Mouse (Mus musculus) retina, postnatal 1 day (tissue): ENCODE data around the gene Dmkn.

Experiments used
- DNase-seq: peaks from one replicate; pipeline ENCODE4 v3.0.0-alpha.2; 2012

The Dmkn gene

DNA sequence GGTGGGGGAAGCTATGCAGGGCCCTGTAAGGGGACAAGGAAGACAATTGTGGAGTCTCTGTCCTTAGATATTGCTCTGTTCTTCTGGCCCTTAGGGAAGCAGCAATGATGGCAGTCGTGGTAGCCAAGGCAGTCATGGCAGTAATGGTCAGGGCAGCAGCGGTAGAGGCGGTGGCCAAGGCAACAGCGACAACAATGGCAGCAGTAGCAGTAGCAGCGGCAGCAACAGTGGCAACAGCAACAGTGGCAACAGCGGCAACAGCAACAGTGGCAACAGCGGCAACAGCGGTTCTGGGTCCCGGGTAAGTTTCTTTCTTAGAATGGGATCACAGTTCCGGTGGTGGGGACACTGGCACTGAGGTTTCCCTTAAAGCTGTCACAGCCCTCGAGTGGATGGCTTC, 1.6 kb downstream of the Dmkn start:
- peak; percentile 44 for DNase-seq

DNA sequence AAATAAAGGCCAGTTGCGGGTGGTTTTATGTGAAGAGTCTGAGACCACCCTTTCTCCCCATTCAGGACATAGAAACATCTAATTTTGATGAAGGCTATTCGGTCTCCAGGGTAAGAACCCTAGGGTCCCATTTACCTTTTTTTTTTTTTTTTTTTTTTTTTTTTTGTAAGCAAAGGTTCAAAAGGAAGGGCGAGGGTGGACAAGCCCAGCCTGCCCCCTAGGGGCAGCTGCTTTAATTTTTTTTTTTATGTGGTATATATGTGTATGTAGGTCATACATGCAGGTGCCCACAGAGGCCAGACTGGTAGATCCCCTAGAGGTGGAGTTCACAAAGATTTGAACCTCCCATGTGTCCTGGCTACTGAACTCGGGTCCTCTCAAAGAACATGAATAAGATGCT, 2.9 kb downstream of the Dmkn start:
- DNase-seq, result no peak

DNA sequence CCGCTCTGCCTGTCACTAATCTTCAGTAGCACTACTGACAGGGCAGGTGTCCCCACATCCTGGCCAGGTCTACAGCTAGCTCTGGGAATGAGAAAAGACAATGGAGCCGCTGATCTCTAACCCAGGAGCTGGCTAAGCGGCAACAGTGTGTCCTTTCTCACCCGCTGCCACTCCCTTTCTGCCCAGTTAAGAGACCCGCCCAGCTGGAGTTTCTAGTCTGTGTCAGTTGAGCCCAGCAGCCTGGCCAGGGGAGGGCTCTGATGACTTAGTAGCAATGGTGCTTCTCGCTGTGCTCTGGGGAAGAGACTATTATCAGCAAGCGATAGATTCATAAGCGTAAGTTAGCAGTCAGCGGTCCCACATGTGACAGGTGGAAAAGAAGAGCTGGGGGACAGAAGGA, 5.7 kb downstream of the Dmkn start:
- DNase-seq, result no peak

DNA sequence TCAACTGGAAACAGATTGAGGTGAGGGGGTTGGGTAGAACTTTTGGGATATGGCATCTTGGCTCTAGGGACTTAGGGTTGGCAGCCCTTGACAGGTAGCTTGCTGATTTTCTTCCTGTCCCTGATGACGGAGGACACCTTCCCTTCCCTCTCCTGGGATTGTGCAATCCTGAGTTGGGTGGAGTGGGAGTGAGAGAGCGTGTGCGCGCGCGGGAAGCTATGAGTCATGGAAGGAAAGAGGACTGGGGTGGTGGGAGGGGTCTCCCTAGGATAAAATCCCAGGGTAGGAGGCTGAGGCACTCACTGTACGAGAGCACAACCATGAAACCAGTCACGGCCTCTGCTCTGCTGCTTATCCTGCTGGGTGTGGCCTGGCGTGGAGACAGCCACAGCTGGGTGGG, 12.5 kb downstream of the Dmkn start:
- DNase-seq, result no peak

DNA sequence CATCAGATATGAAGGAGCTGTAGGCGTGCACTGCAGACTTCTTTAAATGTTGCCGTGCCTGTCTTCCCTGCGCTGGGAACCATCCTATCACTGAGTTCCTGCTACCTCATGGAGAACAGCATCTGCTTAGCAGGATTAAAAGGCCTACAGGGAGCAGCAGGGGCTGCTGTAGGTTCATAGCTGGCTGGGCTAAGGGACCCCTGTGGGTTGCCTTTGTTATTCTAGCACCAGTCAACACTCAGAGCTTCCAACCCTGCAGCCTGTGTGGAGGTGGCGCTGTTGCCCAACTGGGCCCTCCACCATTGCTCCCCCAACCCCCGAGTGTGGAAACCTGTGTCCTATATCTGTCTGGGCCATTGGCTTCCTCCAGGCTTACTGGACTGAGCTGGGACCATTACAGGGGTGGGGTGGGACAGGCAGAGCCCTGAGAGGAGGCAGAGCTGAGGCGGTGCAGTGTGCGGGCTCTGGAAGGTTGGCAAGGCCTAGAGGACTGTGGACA, 13.6 kb downstream of the Dmkn start:
- DNase-seq, result peak; percentile 16

DNA sequence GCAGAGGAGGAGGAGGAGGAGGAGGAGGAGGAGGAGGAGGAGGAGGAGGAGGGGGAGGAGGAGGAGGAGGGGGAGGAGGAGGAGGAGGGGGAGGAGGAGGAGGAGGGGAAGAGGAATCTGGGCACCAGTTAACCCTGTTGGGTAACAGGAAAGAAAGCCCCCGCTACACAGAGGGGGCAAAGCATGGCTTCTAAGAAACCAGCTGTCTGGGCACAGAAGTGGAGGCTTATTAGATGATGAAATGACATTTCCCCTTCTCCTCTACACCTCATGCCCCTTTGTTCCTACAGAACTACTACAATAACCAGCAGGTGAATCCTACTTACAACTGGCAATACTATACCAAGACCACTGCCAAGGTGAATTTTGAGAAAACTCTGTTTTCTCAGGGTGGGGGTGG, 14.4 kb downstream of the Dmkn start:
- DNase-seq, result no peak

DNA sequence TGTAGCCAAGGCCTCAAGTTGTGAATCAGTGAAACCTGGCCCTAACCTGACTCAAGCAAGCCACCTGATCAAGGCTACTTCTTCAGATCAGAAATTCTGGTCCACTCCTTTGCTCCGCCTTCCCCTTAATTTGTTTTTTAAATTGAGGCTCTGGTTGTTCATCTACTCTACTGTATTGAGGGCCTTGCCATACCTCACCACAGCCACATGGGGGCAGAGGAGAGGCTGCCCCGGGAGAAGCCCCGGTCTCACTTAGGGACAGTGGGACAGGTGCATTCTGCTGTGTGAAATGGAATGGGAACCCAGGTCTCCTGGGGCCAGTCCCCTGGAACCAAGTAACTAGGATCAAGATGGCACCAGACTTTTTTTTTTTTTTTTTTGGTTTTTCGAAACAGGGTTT, 18.2 kb downstream of the Dmkn start:
- DNase-seq, result no peak

DNA sequence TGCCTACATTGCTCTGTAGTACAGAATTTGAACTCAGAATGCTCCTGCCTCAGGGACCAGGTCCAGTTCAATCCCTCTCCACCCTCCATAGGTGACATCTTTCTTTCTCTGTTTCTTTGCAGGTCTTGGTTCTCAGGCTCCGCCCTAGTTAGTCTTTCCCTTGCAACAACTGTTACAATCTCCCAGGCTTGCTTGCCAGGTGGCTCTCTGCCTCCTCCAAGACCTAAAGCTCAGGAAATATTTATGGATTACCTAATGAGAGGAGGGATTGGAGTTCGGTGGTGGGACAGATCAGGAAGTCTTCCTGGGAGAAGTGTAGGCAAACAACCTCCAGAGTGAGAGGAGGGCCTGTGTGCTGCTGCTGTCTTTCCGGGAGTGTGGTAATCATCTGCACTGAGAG, 19.1 kb downstream of the Dmkn start:
- DNase-seq, result no peak

DNA sequence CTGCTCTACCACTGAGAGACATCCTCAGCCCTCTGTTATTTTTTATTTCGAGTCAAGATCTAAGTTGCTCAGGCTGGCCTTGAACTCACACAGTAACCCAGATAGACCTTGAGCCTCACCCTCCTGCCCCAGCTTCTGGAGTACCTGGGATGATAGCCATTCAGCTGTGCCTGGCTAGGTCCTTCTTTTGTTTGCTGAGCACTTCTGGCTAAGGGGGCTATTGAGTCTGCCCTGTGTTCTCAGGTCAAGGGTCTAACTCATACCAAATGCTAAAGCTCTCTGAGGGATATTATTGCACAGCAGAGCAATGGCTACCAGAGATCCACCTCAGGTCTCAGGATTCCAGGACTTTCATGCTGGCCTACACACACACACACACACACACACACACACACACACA, 21.6 kb downstream of the Dmkn start:
- no peak for DNase-seq

DNA sequence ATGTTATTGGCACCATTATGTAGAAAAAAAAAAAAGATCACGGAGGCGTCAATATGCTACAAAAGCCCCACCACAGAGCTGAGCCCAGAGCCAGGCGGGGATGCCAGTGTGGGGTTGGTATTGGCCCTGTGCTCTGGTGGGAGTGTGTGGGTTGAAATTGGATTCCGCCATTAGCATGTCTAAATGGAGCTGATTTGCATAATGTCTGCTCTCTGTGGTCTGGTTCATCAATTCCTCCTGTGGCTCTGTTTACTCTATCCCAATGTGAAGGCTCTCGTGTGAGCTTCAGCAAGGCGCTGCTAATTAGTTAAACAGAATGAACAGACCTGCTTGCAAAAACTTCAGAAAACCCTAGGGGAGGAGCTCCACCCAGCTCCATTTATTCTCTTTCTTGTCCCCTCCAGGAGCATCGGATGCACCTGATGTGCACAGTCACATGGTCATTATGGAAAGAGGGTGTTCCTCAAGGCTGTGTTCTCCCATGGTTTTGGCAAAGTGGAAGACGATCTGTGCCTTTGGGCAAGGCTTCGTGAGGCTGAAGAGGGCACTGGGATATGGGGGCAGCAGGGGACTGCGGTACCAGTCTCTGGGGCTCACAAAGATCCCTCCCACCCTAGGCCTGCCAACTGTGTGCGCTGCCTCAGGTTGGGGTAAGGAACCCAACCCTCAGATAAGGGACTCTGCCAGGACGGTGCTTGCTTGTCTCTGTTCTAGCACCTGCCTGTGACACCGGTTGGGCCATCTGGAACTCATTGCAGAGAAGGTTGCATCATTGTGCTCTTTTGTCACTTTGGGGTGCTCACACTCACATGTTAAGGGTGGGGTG, 22.4 kb downstream of the Dmkn start:
- no peak for DNase-seq

DNA sequence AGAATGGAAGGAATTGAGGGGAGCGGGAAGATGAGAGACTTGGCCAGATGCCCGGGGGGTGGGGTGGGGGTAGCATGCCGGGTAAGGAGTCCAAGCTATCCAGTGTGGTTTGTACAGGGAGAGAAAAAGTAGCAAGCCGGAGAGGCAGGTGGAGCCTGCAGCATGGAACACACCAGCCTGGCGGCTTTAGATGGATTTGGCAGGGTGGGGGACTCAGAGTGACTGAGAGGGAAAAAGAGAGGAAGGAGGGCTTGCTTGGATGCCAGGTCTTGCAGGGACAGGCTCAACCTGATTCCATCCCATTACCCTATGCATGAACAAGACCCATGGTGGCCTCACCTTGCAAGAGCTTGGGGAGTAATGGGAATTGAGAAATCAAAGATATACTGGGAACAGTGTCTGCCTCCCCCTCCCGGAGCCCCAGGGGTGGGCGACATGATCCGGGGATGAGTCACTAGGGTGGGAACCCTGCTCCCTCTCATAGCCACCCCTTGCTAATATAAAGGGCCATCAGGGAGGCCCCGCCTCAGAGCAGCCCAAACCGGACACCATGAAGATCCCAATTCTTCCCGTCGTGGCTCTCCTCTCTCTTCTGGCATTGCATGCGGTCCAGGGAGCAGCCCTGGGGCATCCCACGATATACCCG, 23.9 kb downstream of the Dmkn start, which contains the start of gene Krtdap:
TSS of gene Krtdap (plus strand) at position 520 of the 646 bp plus-strand sequence.
- no peak for DNase-seq

DNA sequence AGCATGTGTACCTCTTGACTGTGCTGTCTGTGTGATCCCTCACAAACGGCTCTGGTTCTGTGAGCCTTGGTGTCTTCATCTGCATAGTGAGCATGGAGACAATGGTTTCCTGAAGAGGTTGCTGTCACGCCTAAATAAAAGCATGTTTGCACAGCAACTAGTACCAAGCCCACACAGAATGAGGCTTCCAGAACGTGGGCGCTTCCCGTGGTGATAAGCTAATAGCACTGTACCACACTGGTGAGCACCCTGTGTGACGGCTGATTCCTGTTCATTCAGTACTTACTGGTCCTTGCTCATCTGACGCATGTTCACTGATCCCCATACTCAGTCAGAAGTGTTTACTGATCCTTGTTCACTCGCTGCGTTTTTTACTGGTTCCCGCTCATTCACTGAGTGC, 26.6 kb downstream of the Dmkn start:
- DNase-seq, result no peak

DNA sequence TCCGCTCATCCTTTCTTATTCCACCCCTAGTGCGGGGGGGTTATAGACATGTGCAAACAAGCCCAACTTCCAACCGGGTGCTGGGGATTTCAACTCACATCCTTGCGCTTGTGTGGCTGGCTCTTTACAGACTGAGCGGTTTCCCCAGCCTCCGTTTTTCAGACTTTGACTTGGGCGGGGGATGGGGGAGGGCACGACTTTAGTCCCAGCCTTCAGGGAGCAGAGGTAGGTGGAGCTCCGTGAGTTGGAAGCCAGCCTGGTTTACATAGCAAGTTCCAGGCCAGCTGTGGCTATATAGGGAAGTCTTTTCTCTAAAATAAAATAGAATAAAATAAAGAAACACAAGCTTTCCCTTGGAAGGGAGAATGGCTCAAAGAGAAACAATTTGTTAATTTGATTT, 28.4 kb downstream of the Dmkn start:
- DNase-seq, result no peak

DNA sequence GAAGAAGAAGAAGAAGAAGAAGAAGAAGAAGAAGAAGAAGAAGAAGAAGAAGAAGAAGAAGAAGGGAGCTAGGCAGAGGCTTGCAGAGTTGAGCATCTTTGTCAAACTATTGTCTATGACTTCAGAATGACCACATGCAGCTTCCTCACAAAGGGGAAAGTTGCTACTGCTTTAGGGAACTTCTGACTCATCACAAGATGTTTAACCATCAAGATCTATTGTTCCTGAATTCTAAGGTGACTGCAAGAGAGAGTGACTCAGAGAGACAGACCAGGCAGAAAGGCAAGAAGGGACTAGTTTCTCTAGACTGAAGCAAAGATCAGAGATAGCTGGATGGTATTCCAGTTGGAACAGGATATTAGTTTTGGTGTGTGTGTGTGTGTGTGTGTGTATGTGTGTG, 31.4 kb downstream of the Dmkn start:
- no peak for DNase-seq

DNA sequence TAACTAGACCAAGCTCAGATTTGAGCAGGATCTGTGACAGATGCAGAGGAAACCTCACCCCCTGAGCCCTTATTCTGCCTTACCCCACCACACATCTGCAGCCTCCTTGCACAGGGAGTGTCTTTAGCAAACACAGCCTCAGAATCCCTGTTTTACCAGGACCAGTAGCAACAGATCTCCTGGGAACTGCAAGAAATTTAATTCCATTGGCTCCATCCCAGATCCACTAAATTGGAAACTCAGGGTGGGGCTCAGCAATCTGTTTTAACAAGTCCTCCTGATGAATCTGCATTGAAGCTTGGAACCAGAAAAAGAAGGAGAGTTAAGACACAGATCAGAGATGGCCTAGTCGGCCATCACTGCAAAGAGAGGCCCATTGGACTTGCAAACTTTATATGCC, 33.2 kb downstream of the Dmkn start:
- no peak for DNase-seq

DNA sequence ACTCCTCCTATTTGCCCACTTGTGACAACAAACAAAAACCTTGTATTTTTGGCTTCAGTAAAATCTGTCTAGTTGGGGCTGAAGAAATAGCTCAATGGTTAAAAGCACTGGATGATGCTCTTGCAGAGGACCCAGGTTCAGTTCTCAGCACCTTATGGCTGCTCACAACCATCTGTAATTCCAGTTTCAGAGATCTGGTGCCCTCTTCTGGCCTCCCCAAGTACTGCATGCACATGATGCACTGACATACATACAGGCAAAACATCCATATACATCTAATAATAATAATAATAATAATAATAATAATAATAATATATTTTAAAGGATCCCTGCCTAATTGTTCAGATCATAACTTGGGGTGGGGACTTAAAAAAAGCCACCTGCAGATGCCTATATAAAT, 37.1 kb downstream of the Dmkn start:
- no peak for DNase-seq

DNA sequence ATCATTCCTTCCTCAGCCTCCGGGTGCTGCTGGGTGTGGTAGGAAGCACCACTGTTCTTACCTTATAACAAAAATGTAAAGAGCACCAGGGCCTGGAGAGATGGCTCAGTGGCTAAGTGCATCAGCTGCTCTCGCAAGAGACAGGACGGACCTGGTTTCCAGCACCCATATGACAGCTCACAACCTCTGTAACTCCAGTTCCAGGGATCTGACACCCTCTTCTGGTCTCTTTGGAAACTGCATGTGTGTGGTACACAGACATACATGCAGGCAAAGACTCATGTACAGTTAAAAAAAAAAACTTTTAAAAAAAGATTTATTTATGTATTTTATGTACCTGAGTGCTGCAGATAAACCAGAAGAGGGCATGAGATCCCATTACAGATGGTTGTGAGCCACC, 39.7 kb downstream of the Dmkn start:
- DNase-seq, result no peak

DNA sequence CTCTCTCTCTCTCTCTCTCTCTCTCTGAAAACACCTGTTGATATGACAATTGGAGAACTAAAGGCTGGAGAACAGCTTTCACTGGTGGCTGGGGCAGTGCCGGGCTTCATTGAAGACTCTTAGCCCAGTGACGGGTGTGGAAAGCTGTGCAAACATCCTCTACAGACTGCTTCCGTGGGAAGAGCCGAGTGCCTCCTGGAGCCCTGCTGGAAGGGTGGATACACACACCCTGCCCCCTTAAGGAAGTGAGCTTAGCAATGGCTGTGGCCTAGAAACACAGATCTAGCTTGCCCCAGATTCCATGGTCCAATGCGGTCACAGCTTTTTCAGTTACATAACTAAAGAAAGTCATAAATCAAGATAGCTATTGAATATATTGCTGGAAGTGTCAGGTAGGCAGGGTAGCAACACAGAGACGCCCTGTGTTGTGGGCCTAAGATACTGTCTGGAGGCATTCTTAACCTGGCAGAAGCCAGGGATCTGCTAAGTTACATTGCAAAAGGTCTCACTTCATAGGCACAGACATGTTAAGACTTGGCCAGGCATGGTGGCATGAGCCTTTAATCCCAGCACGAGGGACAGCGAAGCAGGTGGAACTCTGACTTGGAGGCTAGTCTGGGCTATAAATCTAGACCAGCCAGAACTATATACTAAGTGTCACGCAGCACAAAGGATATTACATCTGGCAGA, 40.6 kb downstream of the Dmkn start:
- no peak for DNase-seq

DNA sequence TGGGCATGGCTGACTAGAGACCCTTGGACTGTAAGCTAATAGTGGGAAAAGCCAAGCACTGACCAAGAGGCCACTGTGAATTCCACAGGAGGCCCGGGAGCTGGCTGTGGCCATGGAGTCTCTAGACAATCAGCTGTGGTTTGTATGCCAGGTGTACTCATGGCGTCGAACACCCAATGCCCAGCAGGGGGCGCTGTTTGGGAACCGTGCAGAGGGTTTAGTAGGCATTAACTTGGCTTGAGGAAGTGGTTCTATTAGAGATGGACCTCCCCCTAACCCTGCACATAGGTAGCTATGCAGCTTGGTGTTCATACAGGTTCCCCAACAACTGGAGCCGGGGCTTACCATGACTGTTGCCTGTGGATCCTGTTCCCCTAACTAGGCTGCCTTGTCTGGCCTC, 42.4 kb downstream of the Dmkn start:
- DNase-seq, result peak; percentile 50

DNA sequence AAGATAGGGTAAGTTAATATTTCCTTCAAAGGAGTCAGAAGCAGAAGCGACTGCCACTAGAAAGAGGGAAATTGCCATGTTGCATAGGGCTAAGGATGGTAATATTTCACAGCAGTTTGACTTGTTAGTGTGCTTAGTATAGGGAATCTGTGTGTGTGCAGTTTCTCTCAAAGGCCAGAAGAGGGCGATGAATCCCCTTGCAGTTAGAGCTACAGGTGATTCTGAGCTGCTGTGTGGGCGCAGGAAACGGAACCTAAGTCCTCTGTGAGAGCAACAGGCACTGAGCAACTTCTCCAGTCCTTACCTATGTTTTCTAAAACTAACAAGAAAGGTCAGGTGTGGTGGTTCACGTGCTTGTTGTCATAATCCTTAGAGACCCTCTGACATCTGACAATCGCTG, 46.8 kb downstream of the Dmkn start:
- DNase-seq, result no peak

DNA sequence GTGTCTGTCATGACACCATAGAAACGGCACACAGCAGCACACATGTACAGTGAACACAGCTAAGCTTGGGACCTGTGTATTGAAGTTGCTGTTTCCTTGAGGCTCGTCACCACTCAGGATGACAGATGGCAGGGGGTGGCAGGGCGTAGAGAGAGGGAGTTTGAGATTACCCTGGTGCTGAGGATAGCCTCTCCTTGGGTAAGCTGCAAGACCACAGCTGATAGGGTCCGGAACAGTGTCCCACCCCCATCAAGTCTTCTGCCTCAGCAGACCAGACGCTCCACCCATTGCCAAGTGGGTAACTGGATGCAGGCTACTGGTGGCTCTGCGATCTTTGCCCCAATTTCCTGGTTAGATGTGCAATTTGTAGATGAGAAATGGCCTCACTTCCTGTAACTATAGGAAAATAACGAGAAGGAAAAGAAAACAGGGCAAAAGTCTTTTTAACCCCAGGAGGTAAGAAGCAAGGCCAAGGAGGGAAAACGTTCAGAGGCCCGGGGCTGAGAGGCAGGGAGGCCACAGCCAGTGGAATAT, 48.3 kb downstream of the Dmkn start:
- peak; percentile 79 for DNase-seq

DNA sequence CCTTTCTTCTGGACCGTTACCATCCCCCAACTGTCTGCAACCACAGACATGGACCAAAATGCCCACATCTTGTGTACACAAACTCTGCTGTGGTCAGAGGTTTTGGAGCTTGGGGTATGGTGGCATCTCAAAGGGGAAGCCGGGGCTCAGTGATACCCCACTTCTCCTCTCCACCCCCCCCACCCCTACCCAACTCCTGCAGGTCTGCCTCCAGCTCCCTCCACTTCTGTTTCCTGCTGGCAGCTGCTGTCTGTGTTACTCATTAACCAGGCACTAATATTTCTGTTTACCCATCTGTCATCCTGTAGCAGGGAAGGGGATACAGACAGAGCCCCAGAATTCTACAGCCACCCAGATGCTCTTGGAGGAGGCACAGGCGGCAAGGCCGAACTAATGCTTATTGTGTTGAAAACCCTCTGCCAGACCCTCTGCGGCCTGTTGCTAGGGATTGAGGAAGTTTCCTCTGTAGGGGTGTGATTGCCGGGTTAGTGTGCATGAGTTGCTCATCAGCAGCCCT, 48.8 kb downstream of the Dmkn start:
- DNase-seq, result peak; percentile 79

DNA sequence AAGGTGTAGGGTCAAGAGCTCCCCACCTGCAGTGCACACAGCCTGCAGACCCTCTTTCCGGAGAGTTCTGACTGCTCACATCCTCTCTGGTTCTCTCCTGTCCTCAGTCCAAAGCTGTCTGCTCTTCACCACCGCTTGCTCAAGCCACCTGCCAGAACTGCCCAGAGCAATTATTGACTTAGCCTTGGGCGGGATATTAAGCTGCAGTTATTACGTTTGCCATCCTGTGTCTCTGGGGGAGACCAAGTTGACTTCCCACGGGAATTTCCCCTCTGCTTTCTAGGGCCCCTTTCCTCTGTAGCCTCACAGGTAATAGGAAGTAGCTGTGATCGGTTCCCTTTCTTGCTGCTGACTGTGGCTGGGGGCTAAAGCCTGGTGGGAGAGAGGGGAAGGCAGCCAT, 56.6 kb downstream of the Dmkn start:
- DNase-seq, result no peak
